Mouse (Mus musculus): ENCODE data around the gene Lypd8. TPM values are rescaled to one million over a fixed set of nuclear protein-coding genes. Genes with fewer than 3 reads are reported as not detected.
"Not testable (repeated sequence)": the region's sequence is repeated elsewhere in the genome, so short reads cannot be mapped to it uniquely, and the experiment has no call there.

The Lypd8 gene
- polyA plus RNA-seq, 1 experiment: not detected

GRCm38 (mm10) chr11:58364454-58364853 lies 14.4 kb upstream of the Lypd8 start:
- TF ChIP-seq MAX (IDR thresholded peaks at IDR 0.05): no peak
- no peak for TF ChIP-seq CEBPB (IDR thresholded peaks at IDR 0.05; ENCODE audit: low read depth)
- no peak for TF ChIP-seq FOSL1 (IDR thresholded peaks at IDR 0.05; ENCODE audit: insufficient read depth, low read length, poor library complexity, severe bottlenecking)
- TF ChIP-seq USF1 (IDR thresholded peaks at IDR 0.05; ENCODE audit: low read depth): no peak
- TF ChIP-seq MYOG (IDR thresholded peaks at IDR 0.05; ENCODE audit: control insufficient read depth, extremely low read depth, insufficient read length): no peak
- TF ChIP-seq MYOD1 (IDR thresholded peaks at IDR 0.05; ENCODE audit: control insufficient read depth, insufficient read length, low read depth): no peak
- no peak for TF ChIP-seq CTCF (IDR thresholded peaks at IDR 0.05; ENCODE audit: control insufficient read depth, insufficient read depth, insufficient read length)
- Histone ChIP-seq H3K27me3 (ENCODE audit: control insufficient read depth, insufficient read depth, insufficient read length) (no peaks in the 10 kb centered on the region), H3K79me3 (ENCODE audit: low read depth) (no peaks in the 10 kb centered on the region), H3ac (ENCODE audit: control insufficient read depth, insufficient read length, low read depth) (no peak overlapping the region), H3K4me3 (ENCODE audit: insufficient read depth, poor library complexity, severe bottlenecking) (no peak overlapping the region), H3K36me3 (ENCODE audit: control insufficient read depth, insufficient read depth) (no peaks in the 10 kb centered on the region), H3K79me2 (ENCODE audit: control insufficient read depth, insufficient read depth) (no peaks in the 10 kb centered on the region)

- H3K79me2 ChIP-seq (ENCODE audit: control insufficient read depth, insufficient read depth); H3K79me3 ChIP-seq (ENCODE audit: low read depth); H3K4me3 ChIP-seq (ENCODE audit: insufficient read depth, poor library complexity, severe bottlenecking); H3K36me3 ChIP-seq (ENCODE audit: control insufficient read depth, insufficient read depth); H3ac ChIP-seq (ENCODE audit: control insufficient read depth, insufficient read length, low read depth); H3K27me3 ChIP-seq (ENCODE audit: control insufficient read depth, insufficient read depth, insufficient read length): not testable (repeated sequence)
These were observed 12.7 kb upstream of the Lypd8 start for GRCm38 (mm10) chr11:58366191-58366590.

GRCm38 (mm10) chr11:58377273-58377672 lies 1.6 kb upstream of the Lypd8 start:
- Histone ChIP-seq H3K79me2 (ENCODE audit: control insufficient read depth, insufficient read depth) (no peaks in the 10 kb centered on the region), H3K4me3 (ENCODE audit: insufficient read depth, poor library complexity, severe bottlenecking) (no peak overlapping the region), H3K27me3 (ENCODE audit: control insufficient read depth, insufficient read depth, insufficient read length) (peaks cover 3% of the 10 kb centered on the region), H3K79me3 (ENCODE audit: low read depth) (no peaks in the 10 kb centered on the region), H3ac (ENCODE audit: control insufficient read depth, insufficient read length, low read depth) (no peak overlapping the region), H3K36me3 (ENCODE audit: control insufficient read depth, insufficient read depth) (no peaks in the 10 kb centered on the region)
- TF ChIP-seq CEBPB (IDR thresholded peaks at IDR 0.05; ENCODE audit: low read depth) (no peak), FOSL1 (IDR thresholded peaks at IDR 0.05; ENCODE audit: insufficient read depth, low read length, poor library complexity, severe bottlenecking) (no peak), MAX (IDR thresholded peaks at IDR 0.05) (no peak), USF1 (IDR thresholded peaks at IDR 0.05; ENCODE audit: low read depth) (no peak), MYOD1 (IDR thresholded peaks at IDR 0.05; ENCODE audit: control insufficient read depth, insufficient read length, low read depth) (no peak)

DNA sequence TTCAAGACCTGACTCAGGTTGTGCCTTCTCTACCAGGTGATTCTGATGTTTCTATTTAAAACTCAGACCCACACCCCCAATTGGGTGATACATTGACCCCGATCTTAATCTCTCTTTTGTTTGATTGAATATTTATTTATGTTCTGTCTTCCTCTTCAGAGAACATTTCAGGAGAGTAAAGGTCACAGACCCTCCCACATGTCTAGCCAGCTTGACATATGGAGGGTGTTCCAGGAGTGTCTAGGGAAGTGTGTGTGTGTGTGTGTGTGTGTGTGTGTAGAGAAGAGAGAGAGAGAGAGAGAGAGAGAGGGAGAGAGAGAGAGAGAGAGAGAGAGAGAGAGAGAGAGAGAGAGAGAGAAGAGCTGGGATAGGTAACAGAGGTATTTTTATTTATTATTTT lies 1.2 kb upstream of the Lypd8 start:
- H3ac ChIP-seq (ENCODE audit: control insufficient read depth, insufficient read length, low read depth): no peak overlapping the region
- TF ChIP-seq CEBPB (IDR thresholded peaks at IDR 0.05; ENCODE audit: low read depth) (no peak), MYOG (IDR thresholded peaks at IDR 0.05; ENCODE audit: control insufficient read depth, extremely low read depth, insufficient read length) (no peak), USF1 (IDR thresholded peaks at IDR 0.05; ENCODE audit: low read depth) (no peak), CTCF (IDR thresholded peaks at IDR 0.05; ENCODE audit: control insufficient read depth, insufficient read depth, insufficient read length) (no peak), MAX (IDR thresholded peaks at IDR 0.05) (no peak), FOSL1 (IDR thresholded peaks at IDR 0.05; ENCODE audit: insufficient read depth, low read length, poor library complexity, severe bottlenecking) (no peak)

DNA sequence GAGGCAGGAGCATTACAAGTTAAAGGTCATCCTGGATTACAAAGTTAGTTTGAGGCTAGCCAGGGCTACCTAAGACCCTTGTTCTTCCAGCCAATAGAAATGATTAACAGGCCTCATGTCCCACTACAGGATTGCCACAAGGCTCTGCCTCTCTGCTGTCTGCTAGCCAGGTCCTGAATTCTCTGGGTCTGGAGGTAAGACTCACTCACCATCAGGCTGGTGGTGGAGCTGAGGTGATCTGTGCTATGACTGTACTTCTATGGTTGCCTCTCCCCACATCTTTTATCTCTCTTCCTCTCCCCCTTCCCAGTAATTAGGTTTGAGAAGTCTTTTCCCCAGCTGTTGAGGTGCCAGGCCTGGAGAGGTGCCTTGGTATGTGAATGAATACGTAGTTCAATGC lies 673 bp downstream of the Lypd8 start:
- H3K4me3 ChIP-seq (ENCODE audit: insufficient read depth, poor library complexity, severe bottlenecking): no peak overlapping the region
- H3K79me2 ChIP-seq (ENCODE audit: control insufficient read depth, insufficient read depth): no peaks in the 10 kb centered on the region
- H3K27me3 ChIP-seq (ENCODE audit: control insufficient read depth, insufficient read depth, insufficient read length): peaks cover 3% of the 10 kb centered on the region
- no peaks in the 10 kb centered on the region for H3K79me3 ChIP-seq (ENCODE audit: low read depth)
- H3K36me3 ChIP-seq (ENCODE audit: control insufficient read depth, insufficient read depth): no peaks in the 10 kb centered on the region
- no peak for TF ChIP-seq MYOG (IDR thresholded peaks at IDR 0.05; ENCODE audit: control insufficient read depth, extremely low read depth, insufficient read length)
- no peak for TF ChIP-seq USF1 (IDR thresholded peaks at IDR 0.05; ENCODE audit: low read depth)
- no peak for TF ChIP-seq FOSL1 (IDR thresholded peaks at IDR 0.05; ENCODE audit: insufficient read depth, low read length, poor library complexity, severe bottlenecking)
- TF ChIP-seq CTCF (IDR thresholded peaks at IDR 0.05; ENCODE audit: control insufficient read depth, insufficient read depth, insufficient read length): no peak
- H3ac ChIP-seq (ENCODE audit: control insufficient read depth, insufficient read length, low read depth): no peak overlapping the region

More for the DNA sequence above, 1.2 kb upstream of the Lypd8 start:
- no peaks in the 10 kb centered on the region for H3K79me3 ChIP-seq (ENCODE audit: low read depth)
- H3K27me3 ChIP-seq (ENCODE audit: control insufficient read depth, insufficient read depth, insufficient read length): peaks cover 3% of the 10 kb centered on the region
- H3K36me3 ChIP-seq (ENCODE audit: control insufficient read depth, insufficient read depth): no peaks in the 10 kb centered on the region
- no peak overlapping the region for H3K4me3 ChIP-seq (ENCODE audit: insufficient read depth, poor library complexity, severe bottlenecking)
- no peaks in the 10 kb centered on the region for H3K79me2 ChIP-seq (ENCODE audit: control insufficient read depth, insufficient read depth)

DNA sequence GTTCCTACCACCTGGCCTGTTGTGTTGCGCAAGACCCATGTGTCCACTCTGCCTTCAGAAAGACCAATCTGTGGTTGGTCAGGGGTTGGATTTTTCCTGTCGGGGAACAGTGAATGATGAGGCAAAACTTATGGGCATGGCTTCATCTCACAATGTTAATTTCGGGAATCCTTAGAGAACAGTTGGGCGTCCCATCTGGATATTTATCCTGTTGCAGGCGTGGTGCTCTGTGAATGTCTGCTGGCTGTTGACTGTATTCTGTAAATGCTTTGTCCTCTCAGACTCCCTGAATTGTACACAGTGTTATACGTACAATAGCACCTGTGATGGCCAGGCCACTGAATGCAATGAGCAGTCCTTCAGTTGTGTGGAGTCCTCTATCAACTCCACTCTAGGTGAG lies 3.6 kb downstream of the Lypd8 start:
- peaks cover 3% of the 10 kb centered on the region for H3K27me3 ChIP-seq (ENCODE audit: control insufficient read depth, insufficient read depth, insufficient read length)
- no peak overlapping the region for H3ac ChIP-seq (ENCODE audit: control insufficient read depth, insufficient read length, low read depth)
- H3K36me3 ChIP-seq (ENCODE audit: control insufficient read depth, insufficient read depth): no peaks in the 10 kb centered on the region
- no peak overlapping the region for H3K4me3 ChIP-seq (ENCODE audit: insufficient read depth, poor library complexity, severe bottlenecking)
- TF ChIP-seq MYOD1 (IDR thresholded peaks at IDR 0.05; ENCODE audit: control insufficient read depth, insufficient read length, low read depth) (no peak), FOSL1 (IDR thresholded peaks at IDR 0.05; ENCODE audit: insufficient read depth, low read length, poor library complexity, severe bottlenecking) (no peak), MYOG (IDR thresholded peaks at IDR 0.05; ENCODE audit: control insufficient read depth, extremely low read depth, insufficient read length) (no peak), MAX (IDR thresholded peaks at IDR 0.05) (no peak), USF1 (IDR thresholded peaks at IDR 0.05; ENCODE audit: low read depth) (no peak), CTCF (IDR thresholded peaks at IDR 0.05; ENCODE audit: control insufficient read depth, insufficient read depth, insufficient read length) (no peak), CEBPB (IDR thresholded peaks at IDR 0.05; ENCODE audit: low read depth) (no peak)
- H3K79me3 ChIP-seq (ENCODE audit: low read depth): no peaks in the 10 kb centered on the region
- no peaks in the 10 kb centered on the region for H3K79me2 ChIP-seq (ENCODE audit: control insufficient read depth, insufficient read depth)

Measured in C2C12 (cell line).